Mouse (Mus musculus): ENCODE results near the gene Hist1h3e. TPM values are rescaled to one million over a fixed set of nuclear protein-coding genes. Genes with fewer than 3 reads are reported as not detected.
"Not testable (repeated sequence)": the region's sequence is repeated elsewhere in the genome, so short reads cannot be mapped to it uniquely, and the experiment has no call there.

The Hist1h3e gene
- total RNA-seq, 2 experiments from 2014 or later: 39.8 to 44.6 TPM

GRCm38 (mm10) chr13:23583387-23584068 lies 21.4 kb upstream of the Hist1h3e start:
- no peak for DNase-seq (ENCODE audit: low spot score in 2 of 2)

- DNase-seq (ENCODE audit: low spot score in 2 of 2): no peak
Measured at GRCm38 (mm10) chr13:23582219-23583056, 20.3 kb upstream of the Hist1h3e start.

GRCm38 (mm10) chr13:23581408-23582218 lies 19.4 kb upstream of the Hist1h3e start, which contains the start of gene Hist1h4d:
Hist1h4d (plus strand) TSS chr13:23581598.
- peak; percentile 98 to 99 for DNase-seq (ENCODE audit: low spot score in 2 of 2)

- no peak for DNase-seq (ENCODE audit: low spot score in 2 of 2)
Measured at GRCm38 (mm10) chr13:23577835-23578234, 15.7 kb upstream of the Hist1h3e start.

GRCm38 (mm10) chr13:23576906-23577639 lies 14.9 kb upstream of the Hist1h3e start:
- DNase-seq (ENCODE audit: low spot score in 2 of 2): no peak

GRCm38 (mm10) chr13:23576351-23576881 lies 14.2 kb upstream of the Hist1h3e start:
- no peak for DNase-seq (ENCODE audit: low spot score in 2 of 2)

GRCm38 (mm10) chr13:23575864-23576313 lies 13.7 kb upstream of the Hist1h3e start:
- not testable (repeated sequence) for DNase-seq (ENCODE audit: low spot score in 2 of 2)

GRCm38 (mm10) chr13:23575271-23575851 lies 13.2 kb upstream of the Hist1h3e start, which contains the start of gene Hist1h3d:
Hist1h3d (plus strand) TSS chr13:23575763.
- DNase-seq (ENCODE audit: low spot score in 2 of 2): peak; percentile 64 to 87

GRCm38 (mm10) chr13:23574546-23575170 lies 12.5 kb upstream of the Hist1h3e start:
- DNase-seq (ENCODE audit: low spot score in 2 of 2): not testable (repeated sequence)

GRCm38 (mm10) chr13:23573898-23574524 lies 11.8 kb upstream of the Hist1h3e start, which contains the start of the genes Hist1h2bf and Hist1h2ad:
Hist1h2bf (minus strand) TSS chr13:23574196.
Hist1h2ad (plus strand) TSS chr13:23574381.
- peak; percentile 90 to 97 for DNase-seq (ENCODE audit: low spot score in 2 of 2)

GRCm38 (mm10) chr13:23573034-23573897 lies 11.1 kb upstream of the Hist1h3e start:
- DNase-seq (ENCODE audit: low spot score in 2 of 2): not testable (repeated sequence)

GRCm38 (mm10) chr13:23572218-23573033 lies 10.3 kb upstream of the Hist1h3e start:
- no peak for DNase-seq (ENCODE audit: low spot score in 2 of 2)

GRCm38 (mm10) chr13:23571504-23572217 lies 9.5 kb upstream of the Hist1h3e start:
- not testable (repeated sequence) for DNase-seq (ENCODE audit: low spot score in 2 of 2)

GRCm38 (mm10) chr13:23571022-23571503 lies 8.9 kb upstream of the Hist1h3e start, which contains the start of the genes Hist1h2ae and Hist1h2bg:
Hist1h2ae (minus strand) TSS chr13:23571220.
Hist1h2bg (plus strand) TSS chr13:23571396.
- peak; percentile 78 to 88 for DNase-seq (ENCODE audit: low spot score in 2 of 2)

GRCm38 (mm10) chr13:23570261-23571021 lies 8.3 kb upstream of the Hist1h3e start:
- DNase-seq (ENCODE audit: low spot score in 2 of 2): not testable (repeated sequence)
